Mouse (Mus musculus) T-helper 2 cell (primary cell): ENCODE measurements at regions not wholly inside any gene's neighbourhood (a gene's known extent, or its start where the extent isn't known, plus 50 kb on each side); places are given as distances from the start of the nearest gene placed in this dataset.
"Not testable (repeated sequence)": the region's sequence is repeated elsewhere in the genome, so short reads cannot be mapped to it uniquely, and the experiment has no call there.

Experiments
- in situ Hi-C: fragments of 300-600 bp; cut with MboI, MseI; formaldehyde crosslinking; loops from one replicate; pipeline ENCODE4 v1.15.1; 2025; ENCODE audit warnings: high pct_unique_total_duplicates

DNA sequence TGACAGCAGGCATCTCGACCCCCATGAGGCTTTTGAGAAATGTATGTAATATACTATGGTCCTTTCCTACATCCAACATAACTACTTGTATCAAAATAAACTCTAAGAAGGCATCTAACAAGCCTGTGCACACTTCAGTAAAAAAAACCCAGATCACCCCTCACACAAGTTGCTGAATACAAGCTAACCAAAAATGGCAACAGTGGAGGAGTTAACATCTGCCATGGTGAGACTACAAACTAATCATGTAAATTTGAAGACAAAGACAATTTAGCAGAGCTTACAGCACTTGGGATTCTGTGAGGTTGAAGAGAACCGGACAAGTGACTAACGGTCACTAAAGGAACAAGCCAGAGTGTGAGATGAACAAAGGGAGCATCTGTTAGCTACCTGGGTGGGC, 380.6 kb upstream of the Ngly1 start:
- in situ Hi-C loops = loop anchor here (10.0 kb wide), 1 partner anchor 514 kb away; no protein-coding TSS in a partner anchor

GRCm38 (mm10) chr14:15872013-15872412, 377.1 kb upstream of the Ngly1 start:
- in situ Hi-C loops = no loop called here

GRCm38 (mm10) chr14:15880146-15880545, 368.9 kb upstream of the Ngly1 start:
- in situ Hi-C loops = no loop called here

DNA sequence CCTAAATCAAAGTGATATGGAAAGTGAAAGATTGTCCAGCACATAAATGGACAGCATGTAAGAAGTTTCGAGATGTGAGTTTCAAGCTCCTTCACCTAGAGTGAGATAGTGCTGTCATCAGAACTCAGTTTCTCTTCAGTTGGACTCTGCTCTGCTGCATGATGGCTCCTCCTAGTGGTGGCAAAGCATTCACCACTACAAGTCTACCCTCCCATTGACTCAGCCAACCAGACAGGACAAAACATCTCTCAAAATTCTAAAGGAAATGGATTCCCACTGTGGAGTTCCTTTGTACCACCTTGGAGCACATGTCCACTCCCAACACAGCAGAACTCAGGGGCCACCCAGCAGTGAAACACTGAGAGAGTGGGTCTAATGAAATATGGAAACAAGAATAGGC, 367.8 kb upstream of the Ngly1 start:
- in situ Hi-C loops = no loop called here

DNA sequence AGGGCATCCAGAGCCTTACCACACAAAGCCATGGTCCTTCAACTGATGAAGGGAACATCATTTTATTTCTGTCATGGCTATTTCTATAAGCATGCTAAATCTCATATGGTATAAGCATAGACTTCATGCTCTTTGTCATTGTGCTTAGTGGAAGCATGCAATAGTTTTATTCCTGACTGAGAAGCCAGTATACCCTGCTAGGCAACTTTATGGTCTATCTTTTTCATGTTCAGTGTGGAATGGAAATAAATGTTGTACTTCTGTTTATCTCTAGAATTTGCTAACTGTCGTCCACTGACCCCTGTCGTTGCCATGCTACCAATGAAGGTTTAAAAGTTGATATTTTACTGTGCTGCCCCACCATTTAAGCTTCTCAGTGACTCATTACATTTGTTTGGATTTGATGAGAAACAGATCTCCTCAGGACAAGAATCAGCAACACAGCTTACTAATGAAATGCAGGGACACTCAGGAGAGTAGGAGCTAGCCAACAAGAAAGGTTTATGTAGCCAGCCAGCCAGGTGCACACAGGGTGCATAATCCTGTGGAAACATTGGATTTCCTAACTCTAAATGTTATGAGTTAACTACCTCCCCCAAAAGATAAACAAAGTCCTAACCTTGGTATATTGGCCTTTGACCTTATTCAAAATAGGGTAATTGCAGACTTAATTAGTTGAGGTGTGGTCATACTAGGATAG, 364.3 kb upstream of the Ngly1 start:
- in situ Hi-C loops = no loop called here

- in situ Hi-C loops = loop anchor here (10.0 kb wide), 1 partner anchor 862 kb away; no protein-coding TSS in a partner anchor
Measured at GRCm38 (mm10) chr14:15897098-15897497, 352.0 kb upstream of the Ngly1 start.

DNA sequence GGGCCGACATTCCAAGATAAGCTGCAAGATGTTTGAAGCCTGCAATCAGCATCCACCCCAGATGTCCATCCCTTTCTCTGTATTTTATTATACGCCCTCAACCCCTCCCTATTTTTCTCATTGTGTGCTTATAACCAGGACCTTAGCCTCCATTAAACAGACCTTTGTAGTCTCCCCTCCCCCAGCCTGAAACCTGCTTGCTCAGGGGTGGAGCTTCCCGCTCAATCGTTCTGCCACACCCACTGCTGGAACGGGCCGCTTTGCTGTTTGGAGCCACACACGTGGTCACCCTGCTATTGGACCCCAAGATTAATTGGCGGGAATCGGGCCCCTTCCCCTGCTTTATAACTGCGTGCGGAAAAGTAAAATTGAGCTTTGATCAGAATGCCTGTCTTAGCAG, 342.7 kb upstream of the Ngly1 start:
- in situ Hi-C loops = not testable (repeated sequence)

DNA sequence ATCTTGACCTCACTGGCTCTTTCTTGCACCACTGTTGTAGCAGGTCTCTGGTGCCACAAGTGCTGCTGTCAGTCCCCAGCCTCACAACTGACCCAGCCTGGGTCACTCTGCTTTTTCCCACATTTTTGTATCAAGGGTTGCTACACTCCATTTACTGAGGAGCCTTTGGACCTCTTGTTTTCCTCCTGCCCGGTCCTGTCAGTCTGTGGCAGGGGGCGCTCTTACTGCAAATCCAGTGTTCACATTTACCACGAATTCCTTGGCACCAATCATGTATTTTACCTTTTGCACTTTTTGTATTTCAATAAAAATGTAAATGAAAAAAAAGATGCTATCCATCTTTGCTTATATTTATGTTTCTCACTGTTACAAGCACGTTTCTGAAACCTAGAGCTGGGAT, 335.9 kb upstream of the Ngly1 start:
- in situ Hi-C loops = not testable (repeated sequence)

- in situ Hi-C loops = no loop called here
Measured at GRCm38 (mm10) chr14:15914176-15914575, 334.9 kb upstream of the Ngly1 start.

DNA sequence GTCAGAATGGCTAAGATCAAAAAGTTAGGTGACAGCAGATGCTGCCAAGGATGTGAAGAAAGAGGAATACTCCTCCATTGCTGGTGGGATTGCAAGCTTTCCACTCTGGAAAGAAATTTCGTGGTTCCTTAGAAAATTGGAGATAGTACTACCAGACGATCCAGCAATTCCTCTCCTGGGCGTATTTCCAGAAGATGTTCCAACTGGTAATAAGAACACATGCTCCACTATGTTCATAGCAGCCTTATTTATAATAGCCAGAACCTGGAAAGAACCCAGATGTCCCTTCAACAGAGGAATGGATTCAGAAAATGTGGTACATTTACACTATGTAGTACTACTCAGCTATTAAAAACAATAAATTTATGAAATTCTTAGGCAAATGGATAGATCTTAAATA, 324.4 kb upstream of the Ngly1 start:
- in situ Hi-C loops = not testable (repeated sequence)

- in situ Hi-C loops = no loop called here
Measured at GRCm38 (mm10) chr14:15934729-15935128, 314.4 kb upstream of the Ngly1 start.

DNA sequence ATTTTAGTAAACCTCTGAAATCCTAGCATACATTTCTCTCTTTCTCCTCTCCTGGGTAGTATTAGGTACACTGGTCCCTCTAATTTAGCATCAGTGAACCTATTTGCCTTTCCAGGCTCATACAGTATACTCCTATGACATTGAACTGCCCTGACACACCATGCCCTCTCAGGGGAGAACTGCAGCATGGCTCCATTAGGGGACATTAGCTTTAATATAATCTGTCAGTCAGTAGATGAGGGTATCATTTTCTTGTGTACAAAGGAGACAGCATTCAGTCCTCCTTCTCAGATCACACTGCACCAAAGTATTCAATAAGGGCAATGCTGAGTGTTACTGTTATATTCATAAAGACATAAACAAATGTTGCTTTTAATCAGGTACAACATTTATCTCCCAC, 278.8 kb upstream of the Ngly1 start:
- in situ Hi-C loops = no loop called here

GRCm38 (mm10) chr14:15970767-15971166, 278.3 kb upstream of the Ngly1 start:
- in situ Hi-C loops = no loop called here

DNA sequence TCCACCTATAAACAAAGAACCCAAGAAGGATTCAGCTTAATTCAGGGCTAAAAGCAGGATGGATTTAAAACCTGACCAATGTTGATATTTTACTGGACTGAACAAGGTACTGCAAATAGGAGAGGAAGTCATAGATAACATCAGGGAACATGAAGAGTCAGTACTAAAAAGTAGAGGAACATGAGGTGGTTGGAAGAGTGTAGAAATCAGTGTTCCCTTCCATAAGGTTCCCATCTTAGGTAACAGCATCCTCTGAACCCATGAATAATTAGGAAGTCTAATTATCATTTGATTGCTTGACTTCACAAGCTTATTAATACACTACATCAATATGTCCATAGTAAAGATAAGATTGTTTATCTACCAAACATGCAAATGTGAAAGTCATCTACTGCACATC, 277.8 kb upstream of the Ngly1 start:
- in situ Hi-C loops = no loop called here

- in situ Hi-C loops = no loop called here
Measured at GRCm38 (mm10) chr14:15977366-15977765, 271.7 kb upstream of the Ngly1 start.

- in situ Hi-C loops = no loop called here
Measured at GRCm38 (mm10) chr14:15978329-15978728, 270.8 kb upstream of the Ngly1 start.

DNA sequence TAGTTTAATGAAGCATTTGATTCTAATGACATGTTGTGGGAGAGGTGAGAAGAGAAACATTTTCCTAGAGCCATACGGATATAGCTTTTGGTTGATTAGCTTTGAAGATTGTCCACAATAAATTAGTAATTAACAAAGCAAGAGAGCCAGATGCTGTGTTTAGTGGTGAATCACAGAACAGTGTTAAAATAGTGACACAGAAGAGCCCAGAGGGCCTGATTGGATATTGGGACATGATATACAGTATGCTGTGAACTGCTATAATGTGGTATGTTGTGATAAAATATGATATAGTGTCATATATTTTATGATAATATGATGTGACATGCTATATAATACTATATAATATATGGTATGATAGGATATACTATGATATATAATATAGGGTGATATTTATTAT, 243.7 kb upstream of the Ngly1 start:
- in situ Hi-C loops = no loop called here

GRCm38 (mm10) chr14:16006968-16007367, 242.1 kb upstream of the Ngly1 start:
- in situ Hi-C loops = no loop called here

DNA sequence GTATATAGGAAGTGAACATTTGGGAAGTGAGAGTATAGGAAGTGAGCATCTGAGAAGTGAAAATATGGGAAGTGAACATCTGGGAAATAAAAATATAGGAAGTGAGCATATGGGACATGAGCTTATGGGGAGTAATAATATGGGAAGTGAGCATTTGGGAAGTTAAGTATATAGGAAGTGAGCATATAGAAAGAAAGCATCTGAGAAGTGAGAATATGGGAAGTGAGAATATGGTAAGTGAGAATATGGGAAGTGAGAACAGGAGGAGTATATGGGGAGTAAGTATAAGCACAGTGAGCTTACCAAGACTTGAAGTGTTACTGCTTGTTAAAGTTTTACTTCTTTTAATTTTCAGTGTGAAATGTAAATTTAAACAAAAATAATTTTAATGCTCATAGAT, 239.3 kb upstream of the Ngly1 start:
- in situ Hi-C loops = no loop called here

DNA sequence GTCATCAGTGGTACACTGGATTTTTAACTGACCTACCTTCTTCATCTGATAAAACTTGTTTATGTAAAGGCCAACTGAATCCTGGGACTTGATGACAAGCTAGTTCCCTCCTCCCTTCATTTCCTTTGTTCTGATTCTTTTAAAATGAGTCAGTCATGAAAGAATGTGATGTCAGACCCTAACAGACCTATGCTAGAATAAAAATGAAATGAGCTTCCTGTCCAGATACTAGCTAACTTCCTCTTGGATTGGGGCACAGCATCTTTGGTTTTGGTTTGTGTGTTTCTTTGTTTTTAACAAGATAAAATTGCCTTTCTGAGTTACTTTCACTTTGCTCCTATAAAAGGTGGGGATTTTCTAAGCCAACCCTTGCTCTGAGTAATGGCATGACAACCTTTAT, 225.2 kb upstream of the Ngly1 start:
- in situ Hi-C loops = no loop called here

- in situ Hi-C loops = no loop called here
Measured at GRCm38 (mm10) chr14:16037771-16038170, 211.3 kb upstream of the Ngly1 start.

DNA sequence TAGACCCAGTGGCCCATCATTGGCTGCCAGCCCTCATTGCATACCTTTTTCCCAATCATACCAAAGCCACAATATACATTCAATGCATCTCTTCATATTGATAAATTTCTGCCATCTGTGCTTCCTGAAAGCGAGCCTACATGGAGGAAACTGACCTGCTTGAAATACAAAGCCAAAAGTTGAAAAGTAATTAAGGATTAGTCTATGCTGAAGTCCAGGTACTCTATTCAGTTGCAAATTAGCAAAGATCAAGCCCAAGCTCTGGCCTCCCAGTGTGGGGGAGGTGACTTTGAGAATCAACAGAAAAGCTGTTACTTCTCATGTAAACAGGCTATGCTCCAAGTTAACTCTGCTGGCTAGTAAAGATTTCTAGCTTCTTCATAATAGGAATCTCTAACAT, 210.7 kb upstream of the Ngly1 start:
- in situ Hi-C loops = no loop called here

GRCm38 (mm10) chr14:16044466-16044865, 204.6 kb upstream of the Ngly1 start:
- in situ Hi-C loops = no loop called here

- in situ Hi-C loops = loop anchor here (25.0 kb wide), 1 partner anchor 2010 kb away; no protein-coding TSS in a partner anchor
Measured at GRCm38 (mm10) chr14:16072534-16072933, 176.5 kb upstream of the Ngly1 start.
